Mouse (Mus musculus): Measurements from ENCODE around the gene Lrrc59. TPM values are rescaled to one million over a fixed set of nuclear protein-coding genes. Genes with fewer than 3 reads are reported as not detected.

Lrrc59 gene
- total and polyA plus RNA-seq, 2 experiments from 2014 or later, result 128 to 135 TPM

DNA sequence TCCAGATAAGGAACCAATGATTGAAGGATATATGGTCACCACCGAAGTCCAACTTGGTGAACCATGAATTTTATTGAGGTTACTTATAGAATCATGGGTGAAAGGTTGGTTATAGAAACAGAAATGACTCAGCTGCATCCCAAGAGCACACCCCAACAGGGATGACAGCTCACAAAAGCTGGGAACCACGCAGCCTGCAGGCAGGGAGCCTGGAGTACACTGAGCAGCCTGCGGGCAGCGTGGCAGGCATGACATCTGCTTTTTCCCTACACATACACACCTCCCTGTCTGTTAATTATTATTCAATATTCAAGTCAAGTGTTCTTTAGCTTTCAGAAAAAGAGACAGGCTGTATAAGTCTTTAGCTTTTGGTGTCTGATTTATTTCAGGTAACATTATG, 15.0 kb upstream of the Lrrc59 start:
- 56% methylated on average over 4 of the region's 4 CpGs for WGBS
- no peaks in the 10 kb centered on the region for H3K4me1 ChIP-seq (ENCODE audit: insufficient read depth, low read length)
- no peak for DNase-seq (ENCODE audit: low spot score)
- no peak for TF ChIP-seq CTCF (IDR thresholded peaks at IDR 0.05)
- no peak for ATAC-seq (ENCODE audit: low FRiP score)
- no peaks in the 10 kb centered on the region; the same call in 1 of the 2 replicates for H3K27me3 ChIP-seq (ENCODE audit: insufficient read depth, low read length)
- no peak overlapping the region for H3K27ac ChIP-seq (ENCODE audit: low read depth, low read length)
- no peak overlapping the region for H3K4me2 ChIP-seq (ENCODE audit: low read depth, low read length, poor library complexity, severe bottlenecking)
- H3K4me3 ChIP-seq (ENCODE audit: low read depth, low read length), result no peak overlapping the region
- H3K36me3 ChIP-seq (ENCODE audit: insufficient read depth, low read length), result no peaks in the 10 kb centered on the region
- H3K9me3 ChIP-seq (ENCODE audit: low read length), result no peaks in the 10 kb centered on the region
- no peak overlapping the region for H3K9ac ChIP-seq (replicated peaks; ENCODE audit: low read length, poor library complexity, severe bottlenecking)

GRCm38 (mm10) chr11:94615494-94615893, 14.1 kb upstream of the Lrrc59 start:
- 12% methylated on average over 4 of the region's 4 CpGs for WGBS
- no peaks in the 10 kb centered on the region for H3K4me1 ChIP-seq (ENCODE audit: insufficient read depth, low read length)
- no peaks in the 10 kb centered on the region for H3K36me3 ChIP-seq (ENCODE audit: insufficient read depth, low read length)
- ATAC-seq (ENCODE audit: low FRiP score) (no peak), DNase-seq (ENCODE audit: low spot score) (peak; percentile 22)
- no peaks in the 10 kb centered on the region for H3K9me3 ChIP-seq (ENCODE audit: low read length)
- H3K27ac ChIP-seq (ENCODE audit: low read depth, low read length), result no peak overlapping the region
- no peaks in the 10 kb centered on the region; the same call in 1 of the 2 replicates for H3K27me3 ChIP-seq (ENCODE audit: insufficient read depth, low read length)
- H3K4me3 ChIP-seq (ENCODE audit: low read depth, low read length), result no peak overlapping the region
- H3K4me2 ChIP-seq (ENCODE audit: low read depth, low read length, poor library complexity, severe bottlenecking), result no peak overlapping the region
- H3K9ac ChIP-seq (replicated peaks; ENCODE audit: low read length, poor library complexity, severe bottlenecking), result no peak overlapping the region
- TF ChIP-seq CTCF (IDR thresholded peaks at IDR 0.05), result no peak

GRCm38 (mm10) chr11:94617646-94618045, 11.9 kb upstream of the Lrrc59 start:
- WGBS, result 93% methylated on average over 2 of the region's 2 CpGs
- no peaks in the 10 kb centered on the region; the same call in 1 of the 2 replicates for H3K27me3 ChIP-seq (ENCODE audit: insufficient read depth, low read length)
- TF ChIP-seq CTCF (IDR thresholded peaks at IDR 0.05), result no peak

DNA sequence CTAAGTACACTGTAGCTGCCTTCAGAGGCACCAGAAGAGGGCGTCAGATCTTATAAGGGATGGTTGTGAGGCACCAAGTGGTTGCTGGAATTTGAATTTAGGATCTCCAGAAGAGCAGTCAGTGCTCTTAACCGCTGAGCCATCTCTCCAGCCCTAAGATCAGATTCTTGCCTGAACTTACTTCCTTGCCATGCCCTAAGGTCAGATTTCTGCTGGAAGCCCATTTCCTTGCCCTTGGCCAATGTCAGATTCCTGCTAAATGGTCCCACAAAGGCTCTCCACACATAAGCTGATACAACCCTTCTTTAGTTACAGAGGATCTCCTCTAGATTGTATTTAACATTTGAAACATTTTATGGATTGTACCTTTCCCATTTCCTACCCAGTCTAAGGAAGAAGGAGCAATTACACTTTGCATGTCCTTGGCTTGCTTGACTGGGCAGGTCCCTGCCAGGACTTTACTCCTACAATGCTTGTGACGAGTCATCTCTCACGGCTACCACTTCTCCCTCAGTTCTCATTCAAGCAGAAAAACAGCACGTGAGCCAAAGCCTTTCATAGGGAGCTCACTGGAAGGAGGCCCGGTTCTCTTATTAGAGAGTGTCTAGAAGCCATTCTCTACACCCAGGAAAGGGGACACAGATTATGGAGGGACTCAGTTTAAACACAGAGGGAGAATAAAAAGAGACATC, 8.7 kb upstream of the Lrrc59 start:
- Histone ChIP-seq H3K9ac (replicated peaks; ENCODE audit: low read length, poor library complexity, severe bottlenecking) (no peak overlapping the region), H3K9me3 (ENCODE audit: low read length) (no peaks in the 10 kb centered on the region), H3K27me3 (ENCODE audit: insufficient read depth, low read length) (no peaks in the 10 kb centered on the region), H3K36me3 (ENCODE audit: insufficient read depth, low read length) (no peaks in the 10 kb centered on the region), H3K4me2 (ENCODE audit: low read depth, low read length, poor library complexity, severe bottlenecking) (no peak overlapping the region), H3K4me1 (ENCODE audit: insufficient read depth, low read length) (no peaks in the 10 kb centered on the region), H3K4me3 (ENCODE audit: low read depth, low read length) (no peak overlapping the region), H3K27ac (ENCODE audit: low read depth, low read length) (no peak overlapping the region)
- DNase-seq (ENCODE audit: low spot score) (peak; percentile 38), ATAC-seq (ENCODE audit: low FRiP score) (no peak)
- TF ChIP-seq CTCF (IDR thresholded peaks at IDR 0.05), result no peak
- 51% methylated on average over 6 of the region's 6 CpGs for WGBS

More at GRCm38 (mm10) chr11:94617646-94618045, 11.9 kb upstream of the Lrrc59 start:
- H3K4me3 ChIP-seq (ENCODE audit: low read depth, low read length), result no peak overlapping the region
- no peaks in the 10 kb centered on the region for H3K36me3 ChIP-seq (ENCODE audit: insufficient read depth, low read length)
- no peaks in the 10 kb centered on the region for H3K9me3 ChIP-seq (ENCODE audit: low read length)
- no peak for ATAC-seq (ENCODE audit: low FRiP score)
- H3K27ac ChIP-seq (ENCODE audit: low read depth, low read length), result no peak overlapping the region
- no peaks in the 10 kb centered on the region for H3K4me1 ChIP-seq (ENCODE audit: insufficient read depth, low read length)
- no peak overlapping the region for H3K4me2 ChIP-seq (ENCODE audit: low read depth, low read length, poor library complexity, severe bottlenecking)
- DNase-seq (ENCODE audit: low spot score), result no peak
- no peak overlapping the region for H3K9ac ChIP-seq (replicated peaks; ENCODE audit: low read length, poor library complexity, severe bottlenecking)

DNA sequence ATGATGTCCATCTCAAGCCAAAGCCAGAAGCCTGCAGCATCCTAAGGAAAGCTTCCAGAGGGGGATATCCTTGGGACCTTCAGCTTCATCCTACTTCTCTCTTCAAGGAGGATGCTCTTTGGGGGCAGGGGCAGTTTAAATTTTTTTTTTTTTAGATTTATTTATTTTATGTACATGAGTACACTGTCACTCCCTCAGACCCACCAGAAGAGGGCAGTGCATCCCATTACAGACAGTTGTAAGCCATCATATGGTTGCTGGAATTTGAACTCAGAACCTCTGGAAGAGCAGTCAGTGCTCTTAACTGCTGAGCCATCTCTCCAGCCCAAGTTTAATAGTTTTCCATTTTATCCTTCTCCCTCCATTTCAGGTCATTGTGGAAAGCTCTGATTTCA, 8.1 kb upstream of the Lrrc59 start:
- ATAC-seq (ENCODE audit: low FRiP score) (no peak), DNase-seq (ENCODE audit: low spot score) (no peak)
- no peaks in the 10 kb centered on the region for H3K36me3 ChIP-seq (ENCODE audit: insufficient read depth, low read length)
- no peaks in the 10 kb centered on the region for H3K4me1 ChIP-seq (ENCODE audit: insufficient read depth, low read length)
- H3K4me3 ChIP-seq (ENCODE audit: low read depth, low read length), result no peak overlapping the region
- no peak overlapping the region for H3K4me2 ChIP-seq (ENCODE audit: low read depth, low read length, poor library complexity, severe bottlenecking)
- H3K9me3 ChIP-seq (ENCODE audit: low read length), result no peaks in the 10 kb centered on the region
- no peak overlapping the region for H3K9ac ChIP-seq (replicated peaks; ENCODE audit: low read length, poor library complexity, severe bottlenecking)
- 0 out of 2 replicates have a peak, but pooled peaks have one; percentile 21 for TF ChIP-seq CTCF (IDR thresholded peaks at IDR 0.05)
- no peak overlapping the region for H3K27ac ChIP-seq (ENCODE audit: low read depth, low read length)
- no peaks in the 10 kb centered on the region for H3K27me3 ChIP-seq (ENCODE audit: insufficient read depth, low read length)

DNA sequence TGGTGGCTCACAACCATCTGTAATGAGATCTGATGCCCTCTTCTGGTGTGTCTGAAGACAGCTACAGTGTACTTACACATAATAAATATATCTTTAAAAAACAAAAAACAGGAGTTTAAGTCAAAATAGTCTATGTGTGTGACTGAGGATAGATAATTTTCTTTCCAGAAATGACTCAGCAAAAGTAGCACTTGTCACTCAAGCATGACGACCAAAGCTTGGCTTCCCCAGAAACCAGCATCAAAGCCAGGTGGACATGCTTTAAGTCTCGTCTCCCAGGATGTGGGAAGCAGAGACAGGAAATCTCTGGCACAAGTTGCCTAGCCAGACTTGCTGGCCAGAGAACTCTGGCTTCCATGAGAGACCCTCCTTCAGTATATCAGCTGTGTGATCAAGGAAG, 7.4 kb upstream of the Lrrc59 start:
- H3K4me3 ChIP-seq (ENCODE audit: low read depth, low read length), result no peak overlapping the region
- H3K9me3 ChIP-seq (ENCODE audit: low read length), result no peaks in the 10 kb centered on the region
- H3K4me2 ChIP-seq (ENCODE audit: low read depth, low read length, poor library complexity, severe bottlenecking), result no peak overlapping the region
- no peaks in the 10 kb centered on the region for H3K36me3 ChIP-seq (ENCODE audit: insufficient read depth, low read length)
- ATAC-seq (ENCODE audit: low FRiP score), result no peak
- no peak overlapping the region for H3K27ac ChIP-seq (ENCODE audit: low read depth, low read length)
- no peaks in the 10 kb centered on the region for H3K27me3 ChIP-seq (ENCODE audit: insufficient read depth, low read length)
- no peak overlapping the region for H3K9ac ChIP-seq (replicated peaks; ENCODE audit: low read length, poor library complexity, severe bottlenecking)
- no peak for DNase-seq (ENCODE audit: low spot score)
- no peaks in the 10 kb centered on the region for H3K4me1 ChIP-seq (ENCODE audit: insufficient read depth, low read length)
- no peak for TF ChIP-seq CTCF (IDR thresholded peaks at IDR 0.05)
- WGBS, result 74% methylated on average over 2 of the region's 2 CpGs

All from midbrain, postnatal 0 days (tissue).